Mouse (Mus musculus) gastrocnemius, adult 2 months (tissue): ENCODE measurements around the gene Elovl7. TPM values are rescaled to one million over a fixed set of nuclear protein-coding genes. Genes with fewer than 3 reads are reported as not detected.

ENCODE experiments used
- DNase-seq: peaks from one replicate; pipeline ENCODE4 v3.0.0; 2022
- H3K27ac ChIP-seq: fragments of 200-600 bp; 2 replicates; pipeline ENCODE4 v1.8.1; 2022; ENCODE audit warnings: mild to moderate bottlenecking
- H3K4me3 ChIP-seq: fragments of 200-600 bp; 2 replicates; pipeline ENCODE4 v1.8.1; 2022; ENCODE audit warnings: mild to moderate bottlenecking, moderate library complexity
- CTCF ChIP-seq: fragments of 200-600 bp; IDR thresholded peaks from 2 replicates; pipeline ENCODE4 v1.8.1; 2022; ENCODE audit warnings: antibody characterized with exemption, mild to moderate bottlenecking, moderate library complexity
- intact Hi-C: fragments of 180-260 bp; cut with DNase I; formaldehyde crosslinking; loops from one replicate; pipeline ENCODE4 v1.15.1; 2025
- total RNA-seq, 2 experiments: library from RNA; stranded (reverse); gene quantifications; 2 replicates each; pipeline ENCODE4 v1.2.3; 2021

Elovl7 gene
- total RNA-seq, 2 experiments from 2014 or later, result 0.08 to 0.18 TPM

DNA sequence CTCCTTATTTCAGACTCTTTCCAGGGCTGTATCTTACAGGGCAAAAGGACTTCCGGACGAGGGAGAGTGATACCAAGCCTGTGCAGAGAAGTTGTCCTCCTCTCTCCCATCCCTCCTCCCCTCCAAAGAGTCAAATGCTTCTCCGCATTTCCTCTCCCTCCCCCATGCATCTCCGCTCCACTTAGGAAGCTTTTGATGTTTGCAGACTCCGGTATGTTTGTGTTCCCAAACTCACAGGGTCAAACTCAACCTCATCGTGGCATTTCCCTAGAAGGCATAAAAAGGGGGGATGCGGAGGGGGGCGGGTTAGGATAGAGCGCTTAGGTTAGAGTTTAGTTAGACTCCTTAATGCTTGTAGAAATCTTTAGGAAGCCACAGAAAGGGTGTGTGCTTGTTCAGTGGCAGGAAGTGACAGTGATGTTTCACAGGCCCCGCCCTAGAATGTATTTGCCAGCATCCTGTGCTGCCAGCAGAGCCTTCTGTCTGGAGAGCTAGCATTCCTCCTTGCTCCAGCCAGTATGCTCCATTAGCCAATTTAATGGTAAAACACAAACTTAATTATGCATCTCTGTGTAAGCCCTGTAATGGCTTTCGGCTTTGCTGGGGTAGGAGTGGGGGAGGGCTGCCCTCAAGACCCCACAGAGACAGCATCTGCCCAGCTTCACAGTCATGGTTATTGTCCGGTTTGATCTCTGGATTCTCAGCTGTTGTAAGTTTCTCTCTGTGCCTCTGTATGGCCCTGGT, 83.3 kb downstream of the Elovl7 start:
- DNase-seq, result peak; percentile 45
- intact Hi-C loops, result no loop called here
- TF ChIP-seq CTCF, result no peak
- peak overlapping the region; percentile 64 for H3K4me3 ChIP-seq
- H3K27ac ChIP-seq, result peak overlapping the region; percentile 48; the same call in 1 of the 2 replicates

DNA sequence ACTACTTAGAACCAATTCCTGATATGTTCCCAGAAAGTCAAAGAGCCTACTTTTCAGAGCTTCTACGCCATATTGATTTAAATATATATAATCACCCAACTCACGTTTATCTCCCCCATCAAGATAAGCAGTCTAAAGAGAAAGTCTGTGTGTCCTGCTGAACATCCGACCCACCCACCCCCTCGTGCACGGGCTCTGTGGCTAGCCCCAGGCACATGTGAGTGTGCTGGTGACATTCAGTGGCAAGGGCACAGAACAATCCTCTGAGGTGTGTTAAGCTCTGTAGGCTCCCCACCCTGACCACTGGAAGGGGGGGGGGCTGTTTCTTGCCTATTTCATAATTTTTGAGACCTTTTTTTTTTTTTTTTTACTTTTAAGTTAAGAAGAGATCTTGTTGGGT, 84.0 kb downstream of the Elovl7 start:
- intact Hi-C loops, result no loop called here
- DNase-seq, result no peak
- no peak overlapping the region for H3K27ac ChIP-seq
- TF ChIP-seq CTCF, result no peak
- H3K4me3 ChIP-seq, result no peak overlapping the region

DNA sequence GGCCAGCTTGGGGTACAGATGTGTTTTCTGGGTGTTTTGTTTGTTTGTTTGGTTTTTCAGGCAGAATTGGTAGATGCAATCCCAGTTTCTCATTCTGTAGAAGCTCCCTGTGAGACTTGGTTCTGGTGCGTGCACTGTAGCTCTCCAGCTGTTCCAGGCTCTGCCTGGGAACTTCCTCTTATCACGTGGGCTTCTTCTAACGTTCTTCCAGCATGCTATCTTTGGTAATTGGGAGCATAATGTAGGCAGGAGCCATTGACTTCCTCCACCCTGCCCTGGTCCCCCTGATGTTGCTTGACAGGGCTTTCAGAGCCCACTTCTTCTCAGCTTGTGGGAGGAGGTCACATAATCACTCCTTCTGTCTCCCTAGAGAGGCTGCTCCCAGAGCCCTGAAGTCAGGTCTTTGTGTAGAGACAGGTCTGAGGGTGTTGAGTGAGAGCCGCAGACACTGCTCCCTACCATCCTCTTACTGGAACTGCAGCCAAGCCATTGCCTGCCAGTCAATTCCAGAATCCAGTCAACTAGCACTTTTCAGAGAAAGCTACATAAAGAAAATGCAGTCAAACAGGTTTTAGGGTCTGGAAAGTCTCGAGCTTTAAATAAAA, 86.2 kb downstream of the Elovl7 start:
- intact Hi-C loops, result no loop called here
- H3K4me3 ChIP-seq, result no peak overlapping the region
- peak; percentile 10; the same call in 1 of the 2 replicates for TF ChIP-seq CTCF
- DNase-seq, result no peak
- H3K27ac ChIP-seq, result no peak overlapping the region

DNA sequence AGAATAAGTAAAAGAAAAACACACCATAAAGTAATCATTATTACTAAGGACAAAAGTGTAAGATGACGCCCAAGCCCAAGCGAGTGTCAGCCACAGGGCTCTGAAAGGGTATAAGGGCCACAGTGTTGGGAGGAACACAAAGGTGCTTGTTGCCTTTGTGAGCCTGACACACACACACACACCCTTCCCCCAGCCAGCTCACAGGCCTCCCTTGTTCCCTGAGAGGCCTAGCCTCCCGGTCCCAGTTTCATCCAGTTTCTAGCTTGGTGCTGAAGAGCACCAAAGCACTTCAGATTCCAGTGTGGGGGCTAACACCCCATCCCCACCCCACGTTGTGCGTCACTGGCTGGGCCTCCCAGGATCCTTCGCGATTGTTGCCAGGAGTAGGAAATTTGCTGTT, 87.2 kb downstream of the Elovl7 start:
- TF ChIP-seq CTCF, result no peak
- DNase-seq, result no peak
- Histone ChIP-seq H3K27ac (no peak overlapping the region), H3K4me3 (no peak overlapping the region)
- intact Hi-C loops, result no loop called here

DNA sequence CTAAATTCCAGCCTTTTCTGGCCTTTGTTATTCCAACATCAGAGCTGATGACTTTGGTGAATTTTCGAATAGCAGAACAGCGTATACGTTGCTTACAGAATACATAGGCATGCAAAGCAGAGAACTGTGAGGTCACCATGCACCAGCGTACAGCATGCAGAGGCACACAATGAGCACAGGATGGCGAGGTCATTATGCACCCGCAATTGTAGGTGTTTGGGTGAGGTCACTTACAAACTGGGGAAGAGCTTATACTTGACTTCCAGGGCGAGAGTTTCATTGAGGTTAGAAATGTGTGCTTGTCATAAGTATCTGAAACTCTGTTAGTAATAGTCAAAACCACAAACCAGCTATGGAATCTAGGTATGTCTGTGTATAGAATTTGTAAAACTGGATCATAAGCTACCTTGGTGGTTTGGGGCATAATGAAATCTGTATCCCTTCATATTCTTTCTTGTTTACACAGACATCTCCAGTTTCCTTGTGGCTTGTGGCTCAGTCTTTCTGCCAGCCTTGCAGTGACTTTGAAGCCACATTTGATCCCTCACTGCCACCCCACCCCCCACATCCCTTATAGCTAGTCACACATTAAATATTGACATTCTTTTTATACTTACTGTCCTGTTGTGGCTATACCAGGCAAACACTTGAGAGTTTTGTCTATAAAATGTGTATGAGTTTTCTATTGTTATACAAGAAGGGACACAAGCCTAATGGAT, 88.9 kb downstream of the Elovl7 start:
- H3K4me3 ChIP-seq, result no peak overlapping the region
- no peak for DNase-seq
- H3K27ac ChIP-seq, result no peak overlapping the region
- TF ChIP-seq CTCF, result no peak
- intact Hi-C loops, result no loop called here

DNA sequence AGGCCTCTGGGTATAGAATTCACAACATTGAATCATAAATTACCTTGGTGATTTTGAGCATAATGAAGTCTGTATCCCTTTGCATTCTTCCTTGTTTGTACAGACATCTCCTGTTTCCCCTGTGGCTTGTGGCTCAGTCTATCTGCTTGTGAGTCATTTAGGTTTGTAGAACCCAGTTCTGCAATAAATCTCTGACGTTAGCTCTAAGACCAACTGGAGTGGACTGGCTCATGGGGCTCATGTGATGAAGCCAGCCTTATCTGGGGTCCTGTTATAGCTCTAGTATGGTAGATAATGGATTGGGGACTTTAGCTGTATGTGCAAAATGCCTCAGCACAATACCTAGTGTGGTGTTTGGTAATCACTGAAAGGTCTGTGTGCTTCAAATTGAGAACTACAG, 89.6 kb downstream of the Elovl7 start:
- TF ChIP-seq CTCF, result no peak
- intact Hi-C loops, result no loop called here
- Histone ChIP-seq H3K27ac (no peak overlapping the region), H3K4me3 (no peak overlapping the region)
- DNase-seq, result no peak

DNA sequence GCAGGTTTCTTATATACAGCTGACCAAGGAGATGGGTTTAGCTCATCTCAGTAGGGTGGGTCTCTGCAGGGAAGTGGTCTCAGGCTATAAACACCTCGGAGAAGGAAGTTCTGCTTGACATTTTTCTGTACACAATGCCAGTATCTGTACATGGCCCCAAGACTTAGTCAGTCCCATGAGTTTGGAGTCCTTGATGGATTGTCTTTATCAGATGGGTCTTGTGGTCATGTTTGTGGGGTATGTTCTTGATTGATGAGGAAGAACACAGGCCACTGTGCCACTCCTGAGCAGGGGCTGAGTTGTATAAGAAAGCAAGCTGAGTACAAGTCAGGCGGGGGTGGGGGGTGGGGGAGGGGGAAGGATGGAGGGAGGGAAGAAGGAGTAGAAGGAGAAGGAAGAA, 90.5 kb downstream of the Elovl7 start:
- DNase-seq, result no peak
- no peak overlapping the region for H3K27ac ChIP-seq
- intact Hi-C loops, result no loop called here
- no peak overlapping the region for H3K4me3 ChIP-seq
- no peak for TF ChIP-seq CTCF

DNA sequence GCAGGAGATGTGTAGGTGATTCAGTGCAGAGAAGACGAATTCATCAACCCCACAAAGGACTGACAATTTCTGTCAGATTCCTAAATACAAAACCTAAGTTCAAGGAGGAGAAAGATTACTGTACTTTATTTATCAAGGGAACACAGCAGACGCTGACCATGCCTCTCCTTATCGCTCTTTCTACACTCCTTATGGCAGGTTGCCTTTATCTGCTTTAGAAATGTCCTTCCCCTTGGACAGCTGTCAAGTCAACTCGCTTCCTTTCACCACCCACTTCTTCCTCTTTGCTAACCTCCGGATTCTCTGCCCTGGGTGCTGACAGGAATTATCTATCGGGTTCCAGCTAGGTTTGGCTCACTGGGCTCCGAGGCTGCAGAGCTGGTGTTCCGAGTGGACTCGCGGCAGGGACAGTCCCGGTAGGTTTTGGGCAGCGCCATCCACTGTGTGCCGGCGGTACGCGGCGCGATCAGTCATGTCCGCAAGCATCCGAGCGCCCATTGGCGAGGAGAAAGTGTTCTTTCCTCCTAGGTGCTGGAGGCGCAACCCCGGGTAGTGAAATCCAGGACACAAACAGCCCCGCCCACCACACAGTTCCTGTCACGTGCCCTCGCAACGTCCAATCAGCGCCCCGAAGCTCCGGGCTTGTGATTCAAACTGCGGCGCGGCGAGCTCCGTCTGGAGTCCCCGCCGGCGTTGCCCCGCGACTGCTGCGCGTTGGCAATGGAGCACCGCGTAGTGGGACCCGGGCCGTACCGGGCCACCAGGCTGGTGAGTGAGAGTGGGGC, 101.7 kb downstream of the Elovl7 start, which contains the start of gene Depdc1b:
TSS of gene Depdc1b (plus strand) at position 631 of the 785 bp plus-strand sequence.
- peak within 1 kb of the TSS; percentile 77 for H3K27ac ChIP-seq
- intact Hi-C loops, result no loop called here
- peak; percentile 96 for DNase-seq
- H3K4me3 ChIP-seq, result peak within 1 kb of the TSS; percentile 89
- TF ChIP-seq CTCF, result peak; percentile 62

DNA sequence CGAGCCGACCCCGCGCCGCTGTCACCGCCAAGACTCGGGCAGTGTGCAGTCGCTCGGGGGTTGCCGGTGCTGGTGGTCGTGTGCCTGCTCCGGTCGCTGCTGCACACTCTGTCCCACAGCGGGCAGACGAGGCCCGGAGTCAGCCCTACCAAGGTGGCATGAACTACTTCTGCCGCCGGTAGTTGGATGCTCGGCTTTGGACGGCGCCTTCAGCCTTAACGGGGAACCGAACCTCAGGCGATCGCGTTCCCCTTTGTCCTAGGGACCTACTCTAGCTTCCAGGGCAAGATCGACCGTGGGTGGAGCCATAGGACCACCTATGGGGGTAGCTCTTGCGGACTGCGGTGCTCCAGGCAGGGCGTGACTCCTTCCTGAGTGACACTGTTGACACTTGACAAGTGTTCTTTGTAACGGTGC, 102.3 kb downstream of the Elovl7 start:
- Histone ChIP-seq H3K27ac (0 out of 2 replicates have a peak overlapping the region, but pooled peaks have one; percentile 77), H3K4me3 (peak overlapping the region; percentile 89)
- DNase-seq, result no peak
- TF ChIP-seq CTCF, result no peak
- intact Hi-C loops, result no loop called here

DNA sequence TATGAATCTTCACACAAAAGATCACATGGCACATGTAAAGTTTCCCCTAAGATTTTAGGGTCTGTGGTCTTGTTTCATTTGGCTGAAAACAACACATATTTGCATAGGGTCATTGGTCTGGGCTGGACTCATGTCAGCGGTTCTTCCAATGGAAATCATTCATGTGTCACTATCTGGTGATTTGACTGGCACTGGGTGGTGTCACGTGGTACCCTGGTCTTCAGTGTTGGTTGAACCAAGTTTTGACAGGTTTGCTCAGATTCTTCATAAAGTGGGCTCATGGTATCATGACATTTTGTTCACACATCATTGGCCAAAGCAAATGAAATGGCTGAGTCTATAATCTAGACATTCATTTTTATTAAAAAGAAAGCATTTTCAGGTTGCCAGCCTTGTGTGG, 103.2 kb downstream of the Elovl7 start:
- no peak for DNase-seq
- H3K27ac ChIP-seq, result no peak overlapping the region
- H3K4me3 ChIP-seq, result no peak overlapping the region
- no peak for TF ChIP-seq CTCF
- intact Hi-C loops, result no loop called here

DNA sequence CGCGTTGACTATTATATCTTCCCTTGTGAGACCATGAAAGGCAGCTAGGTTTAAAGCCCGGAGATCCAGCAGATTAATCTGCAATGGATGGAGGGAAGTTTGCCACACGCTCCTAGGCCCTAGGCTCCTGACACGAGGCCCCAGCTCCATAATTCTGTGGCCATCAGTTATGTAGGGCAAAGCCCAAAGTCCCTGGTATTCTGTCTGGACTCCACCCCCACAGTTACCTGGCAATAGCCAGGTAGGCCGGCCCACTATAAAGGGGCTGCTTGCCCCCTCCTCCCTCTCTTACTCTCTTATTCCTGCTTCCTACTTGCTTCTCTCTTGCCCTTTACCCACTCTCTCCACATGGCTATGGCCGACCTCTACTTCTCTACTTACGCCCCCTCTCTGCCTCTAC, 104.8 kb downstream of the Elovl7 start:
- H3K4me3 ChIP-seq, result no peak overlapping the region
- intact Hi-C loops, result no loop called here
- TF ChIP-seq CTCF, result no peak

DNA sequence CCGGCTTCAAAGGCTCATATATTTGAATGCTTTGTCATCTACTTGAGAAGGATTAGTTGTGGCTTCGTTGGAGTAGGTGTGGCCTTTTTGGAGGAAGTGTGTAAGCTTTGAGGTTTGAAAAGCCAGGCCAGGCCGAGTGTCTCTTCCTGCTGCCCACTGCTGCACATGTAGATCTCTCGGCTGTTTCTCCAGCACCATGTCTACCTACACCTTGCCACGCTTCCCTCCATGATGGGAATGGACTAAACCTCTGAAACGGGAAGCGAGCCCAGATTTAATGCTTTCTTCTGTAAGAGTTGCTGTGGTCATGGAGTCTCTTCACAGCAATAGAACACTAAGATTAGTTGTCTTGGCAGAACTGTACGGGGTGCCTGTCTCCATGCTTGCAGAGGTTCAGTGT, 106.0 kb downstream of the Elovl7 start:
- no peak overlapping the region for H3K27ac ChIP-seq
- no peak for TF ChIP-seq CTCF
- intact Hi-C loops, result loop anchor here (10.0 kb wide), 1 partner anchor 155 kb away; no protein-coding TSS in a partner anchor
- H3K4me3 ChIP-seq, result no peak overlapping the region
- DNase-seq, result no peak

More for the DNA sequence above, 104.8 kb downstream of the Elovl7 start:
- H3K27ac ChIP-seq, result no peak overlapping the region
- no peak for DNase-seq
